Mouse (Mus musculus) stomach, postnatal 0 days (tissue): ENCODE measurements at regions not wholly inside any gene's neighbourhood (a gene's known extent, or its start where the extent isn't known, plus 50 kb on each side); places are given as distances from the start of the nearest gene placed in this dataset.

Experiments used
- CTCF ChIP-seq: IDR thresholded peaks from 2 replicates; pipeline ENCODE4 v1.5.1; 2016; ENCODE audit warnings: antibody characterized with exemption, low read depth, mild to moderate bottlenecking, moderate library complexity
- EP300 ChIP-seq: optimal IDR thresholded peaks from 2 replicates; pipeline ENCODE3; 2016; ENCODE audit warnings: antibody characterized with exemption

- TF ChIP-seq CTCF = no peak
- TF ChIP-seq EP300 = no peak
These were observed 55.0 kb upstream of the Ccdc85a start for GRCm38 (mm10) chr11:28639081-28639480.
